Mouse (Mus musculus) embryo, embryonic 11.5 days (tissue): Measurements from ENCODE around the gene Olfr1306.

Experiments
- DNase-seq: peaks from one replicate; pipeline ENCODE4 v3.0.0-alpha.2; 2012; ENCODE audit warnings: low read depth, low spot score

The Olfr1306 gene

GRCm38 (mm10) chr2:111916171-111916570 lies at the start of gene Olfr1306:
Olfr1306 (minus strand) TSS chr2:111916271.
- DNase-seq, result no peak

GRCm38 (mm10) chr2:111964844-111965243 lies 48.8 kb upstream of the Olfr1306 start, which contains the start of gene Olfr1308:
Olfr1308 (minus strand) TSS chr2:111964944.
- no peak for DNase-seq

GRCm38 (mm10) chr2:111949340-111949739 lies 33.3 kb upstream of the Olfr1306 start, which contains the start of gene Olfr1307:
Olfr1307 (minus strand) TSS chr2:111949440.
- no peak for DNase-seq

GRCm38 (mm10) chr2:111877049-111877448 lies 39.0 kb downstream of the Olfr1306 start, which contains the start of gene Olfr1305:
Olfr1305 (minus strand) TSS chr2:111877149.
- no peak for DNase-seq
